25 mouse cellular contexts compared by ENCODE assay signal in genomic region chr5:14320216-14320615, GRCm38 (mm10).
A peak's percentile ranks its signal among the peaks of the same experiment; 100 is the strongest.
DNase-seq lines count a peak whose midpoint lies in the region; ATAC-seq and TF ChIP-seq lines count a peak whose summit lies in the region.
"Had no signal": no experiment of that assay in that cellular context is flagged by ENCODE, and none has a peak within 500 bp of the region (broad histone marks: within the 10 kb centered on the region; RNA-seq: fewer than 3 reads in every experiment).

No protein-coding gene starts in this region.

- no peak overlapping the region for H3K27ac ChIP-seq in forebrain, postnatal 0 days (ENCODE audit: low read depth, low read length)
- H3K27ac ChIP-seq in forebrain, embryonic 13.5 days: no peak overlapping the region
- no peak overlapping the region for H3K27ac ChIP-seq in midbrain, embryonic 13.5 days
- no peak overlapping the region for H3K27ac ChIP-seq in midbrain, embryonic 16.5 days (ENCODE audit: low read length)
- H3K27ac ChIP-seq: embryonic facial prominence, embryonic 15.5 days; heart, embryonic 10.5 days; hindbrain, embryonic 15.5 days; intestine, embryonic 15.5 days; limb, embryonic 10.5 days; midbrain, embryonic 12.5 days; stomach, embryonic 15.5 days had no signal

- ATAC-seq in forebrain, postnatal 0 days: peak; percentile 29; the same call in 1 of the 2 replicates
- no peak for ATAC-seq in forebrain, embryonic 13.5 days
- peak; percentile 63; the same call in 1 of the 2 replicates for ATAC-seq in midbrain, embryonic 13.5 days
- no peak for ATAC-seq in midbrain, embryonic 16.5 days
- ATAC-seq: activated CD4-positive, CD25-positive, alpha-beta regulatory T cell, adult 4 months; CD4-positive, CD25-positive, alpha-beta regulatory T cell, adult 4 months; intestine, embryonic 15.5 days; liver, postnatal 0 days had no signal

- no peak overlapping the region for H3K9ac ChIP-seq in forebrain, postnatal 0 days
- no peak overlapping the region for H3K9ac ChIP-seq in forebrain, embryonic 13.5 days
- no peak overlapping the region for H3K9ac ChIP-seq in midbrain, embryonic 13.5 days (replicated peaks)
- H3K9ac ChIP-seq in midbrain, embryonic 16.5 days (ENCODE audit: low read depth, low read length): no peak overlapping the region
- H3K9ac ChIP-seq: embryonic facial prominence, embryonic 15.5 days; hindbrain, embryonic 15.5 days; intestine, embryonic 15.5 days; liver, postnatal 0 days; midbrain, embryonic 12.5 days; stomach, embryonic 15.5 days had no signal

- no peak for DNase-seq in forebrain, postnatal 0 days
- peak; percentile 77 for DNase-seq in brain, adult 2 months (ENCODE audit: low read depth, low spot score)
- DNase-seq in left cerebral cortex, postnatal 36 days (ENCODE audit: low spot score in 2 of 2): peak; percentile 7 to 10
- DNase-seq in gastrocnemius, postnatal 4 days (ENCODE audit: low spot score in 2 of 2): no peak
- no peak for DNase-seq in heart, postnatal 4 days
- DNase-seq: adrenal gland, postnatal 10 days; cerebellum, adult 11-12 months; cerebellum, postnatal 25 days; embryo, embryonic 11 days; kidney, adult 9 months; kidney, postnatal 36 days; liver, postnatal 0 days; lung, postnatal 10 days had no signal

- no peak overlapping the region for H3K4me3 ChIP-seq in forebrain, postnatal 0 days (ENCODE audit: low read depth, low read length)
- H3K4me3 ChIP-seq in forebrain, embryonic 13.5 days: no peak overlapping the region
- no peak overlapping the region for H3K4me3 ChIP-seq in midbrain, embryonic 13.5 days (replicated peaks)
- H3K4me3 ChIP-seq in midbrain, embryonic 16.5 days (ENCODE audit: low read depth, low read length): no peak overlapping the region
- H3K4me3 ChIP-seq: embryonic facial prominence, embryonic 15.5 days; heart, embryonic 10.5 days; hindbrain, embryonic 15.5 days; intestine, embryonic 15.5 days; limb, embryonic 10.5 days; midbrain, embryonic 12.5 days; stomach, embryonic 15.5 days had no signal

- intact Hi-C loops in left cerebral cortex, postnatal 36 days (cut with DNase I): no loop called here

- no peak for TF ChIP-seq CTCF in forebrain, postnatal 0 days (IDR thresholded peaks at IDR 0.05; ENCODE audit: low read depth)

- no peak overlapping the region for H3K4me2 ChIP-seq in forebrain, postnatal 0 days (ENCODE audit: low read depth)
- no peak overlapping the region for H3K4me2 ChIP-seq in forebrain, embryonic 13.5 days
- H3K4me2 ChIP-seq in midbrain, embryonic 13.5 days (replicated peaks): no peak overlapping the region
- H3K4me2 ChIP-seq in midbrain, embryonic 16.5 days (ENCODE audit: low read length): no peak overlapping the region
- H3K4me2 ChIP-seq: embryonic facial prominence, embryonic 15.5 days; hindbrain, embryonic 15.5 days; intestine, embryonic 15.5 days; midbrain, embryonic 12.5 days; stomach, embryonic 15.5 days had no signal

- no peaks in the 10 kb centered on the region for H3K36me3 ChIP-seq in forebrain, postnatal 0 days (ENCODE audit: insufficient read depth)
- no peaks in the 10 kb centered on the region for H3K36me3 ChIP-seq in forebrain, embryonic 13.5 days (ENCODE audit: poor library complexity, severe bottlenecking)
- H3K36me3 ChIP-seq in midbrain, embryonic 13.5 days: no peaks in the 10 kb centered on the region
- no peaks in the 10 kb centered on the region for H3K36me3 ChIP-seq in midbrain, embryonic 16.5 days (ENCODE audit: control insufficient read depth, insufficient read depth, low read length)
- H3K36me3 ChIP-seq: embryonic facial prominence, embryonic 15.5 days; heart, embryonic 10.5 days; hindbrain, embryonic 15.5 days; intestine, embryonic 15.5 days; limb, embryonic 10.5 days; midbrain, embryonic 12.5 days; stomach, embryonic 15.5 days had no signal

- H3K9me3 ChIP-seq in forebrain, postnatal 0 days (ENCODE audit: low read length): no peaks in the 10 kb centered on the region
- H3K9me3 ChIP-seq in forebrain, embryonic 13.5 days (replicated peaks): no peaks in the 10 kb centered on the region
- no peaks in the 10 kb centered on the region for H3K9me3 ChIP-seq in midbrain, embryonic 13.5 days
- H3K9me3 ChIP-seq in midbrain, embryonic 16.5 days (replicated peaks; ENCODE audit: control insufficient read depth, low read length, poor library complexity, severe bottlenecking): no peaks in the 10 kb centered on the region
- H3K9me3 ChIP-seq: embryonic facial prominence, embryonic 15.5 days; heart, embryonic 10.5 days; hindbrain, embryonic 15.5 days; intestine, embryonic 15.5 days; limb, embryonic 10.5 days; midbrain, embryonic 12.5 days; stomach, embryonic 15.5 days had no signal

- no peaks in the 10 kb centered on the region for H3K4me1 ChIP-seq in forebrain, postnatal 0 days (ENCODE audit: insufficient read depth)
- no peaks in the 10 kb centered on the region for H3K4me1 ChIP-seq in forebrain, embryonic 13.5 days
- H3K4me1 ChIP-seq in midbrain, embryonic 13.5 days (replicated peaks): no peaks in the 10 kb centered on the region
- H3K4me1 ChIP-seq in midbrain, embryonic 16.5 days (ENCODE audit: control insufficient read depth, insufficient read depth, low read length): no peaks in the 10 kb centered on the region
- H3K4me1 ChIP-seq: embryonic facial prominence, embryonic 15.5 days; heart, embryonic 10.5 days; hindbrain, embryonic 15.5 days; intestine, embryonic 15.5 days; limb, embryonic 10.5 days; midbrain, embryonic 12.5 days; stomach, embryonic 15.5 days had no signal

- no peaks in the 10 kb centered on the region for H3K27me3 ChIP-seq in forebrain, postnatal 0 days (ENCODE audit: insufficient read depth, low read length)
- H3K27me3 ChIP-seq in forebrain, embryonic 13.5 days: no peaks in the 10 kb centered on the region
- no peaks in the 10 kb centered on the region for H3K27me3 ChIP-seq in midbrain, embryonic 13.5 days
- H3K27me3 ChIP-seq in midbrain, embryonic 16.5 days (ENCODE audit: control insufficient read depth, insufficient read depth, low read depth, low read length): no peaks in the 10 kb centered on the region
- H3K27me3 ChIP-seq: embryonic facial prominence, embryonic 15.5 days; hindbrain, embryonic 15.5 days; intestine, embryonic 15.5 days; midbrain, embryonic 12.5 days; stomach, embryonic 15.5 days had no signal

- 79% methylated on average over 4 of the region's 4 CpGs for whole genome bisulfite sequencing in forebrain, postnatal 0 days
- WGBS in forebrain, embryonic 13.5 days: 87% methylated on average over 4 of the region's 4 CpGs
- WGBS in midbrain, embryonic 13.5 days: 88% methylated on average over 4 of the region's 4 CpGs
- WGBS in midbrain, embryonic 16.5 days: 92% methylated on average over 4 of the region's 4 CpGs

Comparison
In these comparisons a context has a peak if more than half of its experiments do, and no peak if none do; other contexts are left out.
1. ATAC-seq: peak in forebrain, postnatal 0 days (single experiment) and midbrain, embryonic 13.5 days (single experiment); none in forebrain, embryonic 13.5 days (single experiment) and midbrain, embryonic 16.5 days (single experiment).
2. DNase-seq: peak in brain, adult 2 months (single experiment) and left cerebral cortex, postnatal 36 days (2 of 2); none in forebrain, postnatal 0 days (single experiment), gastrocnemius, postnatal 4 days (0 of 2) and heart, postnatal 4 days (single experiment).